Mouse (Mus musculus): Measurements from ENCODE around the gene Hspa5.
"Not testable (repeated sequence)": the region's sequence is repeated elsewhere in the genome, so short reads cannot be mapped to it uniquely, and the experiment has no call there.

The Hspa5 gene

DNA sequence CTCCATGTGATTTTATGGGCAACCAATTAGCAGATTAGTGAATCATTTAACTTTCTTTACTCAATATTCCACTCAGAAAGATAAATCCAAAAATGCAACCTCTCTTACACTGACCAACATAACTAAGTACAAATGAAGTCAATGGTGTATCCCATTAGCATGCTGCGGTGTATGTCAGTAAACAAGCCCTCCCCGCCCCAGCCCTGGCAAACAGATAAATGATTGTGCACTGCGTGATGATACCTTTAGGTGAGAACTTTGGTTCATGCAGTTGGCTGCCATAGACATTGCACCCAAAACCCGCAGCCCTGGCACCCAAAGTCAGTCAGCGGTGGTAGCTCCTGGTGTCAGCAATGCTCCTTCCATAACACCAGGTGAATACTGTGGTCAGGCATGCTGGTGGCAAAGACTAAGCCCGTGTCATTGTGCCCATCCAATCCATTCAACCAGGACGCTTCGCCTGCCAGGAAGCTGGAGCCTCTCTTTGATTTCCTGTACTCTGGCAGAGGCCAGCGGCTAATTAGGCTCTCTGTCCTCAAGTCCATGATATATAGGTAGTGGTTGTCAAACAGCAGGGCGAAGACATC is 33.7 kb downstream of the Hspa5 start:
- in situ Hi-C loops (cut with MboI, MseI), result no loop called here

DNA sequence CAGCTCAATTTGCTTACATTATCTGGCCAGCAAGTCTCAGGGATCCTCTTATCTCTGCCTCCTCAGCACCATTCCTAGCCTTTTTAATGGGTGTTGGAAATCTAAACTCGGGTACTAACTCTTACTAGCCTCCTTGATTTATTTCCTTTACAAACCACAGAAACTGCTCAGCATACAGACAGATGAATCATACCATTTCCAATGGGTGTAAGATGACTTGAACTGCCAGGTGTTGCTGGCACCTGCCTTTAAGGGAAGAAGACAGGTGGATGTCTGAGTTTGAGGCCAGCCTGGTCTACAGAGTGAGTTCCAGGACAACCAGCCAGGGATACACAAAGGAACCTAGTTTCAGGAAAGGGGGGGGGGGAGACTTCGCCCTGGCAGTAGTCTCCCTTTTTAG is 36.3 kb downstream of the Hspa5 start:
- in situ Hi-C loops (cut with MboI, MseI), result no loop called here

DNA sequence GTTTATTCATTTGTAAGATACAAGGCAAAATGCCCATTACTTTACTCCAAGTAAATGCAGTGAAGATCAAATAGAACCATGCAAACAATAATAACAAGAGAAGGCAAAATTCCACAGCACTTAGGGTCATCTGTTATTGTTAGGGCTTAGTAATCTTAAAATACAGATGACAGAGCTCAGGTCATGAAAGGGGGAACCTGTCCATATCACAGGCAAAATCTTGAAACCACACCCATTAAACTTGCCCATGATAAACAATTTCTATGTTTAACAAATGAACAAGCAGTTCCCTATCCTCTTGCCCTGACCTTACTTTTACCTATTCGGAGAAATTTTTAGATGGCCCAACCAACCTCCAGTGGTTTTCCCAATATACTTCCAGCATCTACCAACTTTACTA is 37.8 kb downstream of the Hspa5 start:
- in situ Hi-C loops (cut with MboI, MseI), result no loop called here

DNA sequence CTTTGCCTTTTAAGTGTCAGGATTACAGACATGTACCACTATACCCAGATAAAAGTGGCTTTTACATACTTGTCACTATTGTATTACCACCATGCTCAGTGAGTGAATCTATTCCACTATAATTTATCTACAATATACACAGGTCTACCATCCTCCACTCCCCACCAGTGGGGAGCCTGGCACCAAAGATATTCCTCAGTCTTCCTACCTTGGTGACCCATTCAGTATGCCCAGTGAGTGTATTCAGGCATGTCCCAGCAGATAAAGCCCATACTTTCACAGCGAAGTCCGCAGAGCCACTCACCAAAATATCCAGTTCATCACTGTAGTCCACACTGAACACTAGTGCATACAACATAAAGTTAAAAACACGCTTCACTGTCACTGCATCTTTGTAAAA is 39.0 kb downstream of the Hspa5 start:
- in situ Hi-C loops (cut with MboI, MseI), result no loop called here

DNA sequence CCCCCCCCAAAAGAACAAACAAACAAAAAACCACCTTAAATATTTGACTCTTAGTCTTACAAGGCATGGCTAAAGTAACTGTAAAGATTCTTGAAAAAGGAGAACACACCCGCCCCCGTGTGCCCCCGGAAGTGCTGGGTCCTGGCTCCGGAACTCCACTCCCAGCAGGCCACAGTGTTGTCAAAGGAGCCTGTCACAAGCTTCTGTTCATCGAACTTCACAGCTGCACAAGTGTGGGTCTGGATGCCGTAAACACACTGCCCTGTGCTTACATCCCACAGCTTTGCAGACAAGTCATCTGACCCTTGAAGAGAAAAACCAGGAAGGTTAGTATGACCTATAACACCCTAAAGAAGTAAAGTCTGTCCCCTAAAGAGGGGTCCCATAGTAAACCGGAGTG is 40.9 kb downstream of the Hspa5 start:
- in situ Hi-C loops (cut with MboI, MseI), result no loop called here

DNA sequence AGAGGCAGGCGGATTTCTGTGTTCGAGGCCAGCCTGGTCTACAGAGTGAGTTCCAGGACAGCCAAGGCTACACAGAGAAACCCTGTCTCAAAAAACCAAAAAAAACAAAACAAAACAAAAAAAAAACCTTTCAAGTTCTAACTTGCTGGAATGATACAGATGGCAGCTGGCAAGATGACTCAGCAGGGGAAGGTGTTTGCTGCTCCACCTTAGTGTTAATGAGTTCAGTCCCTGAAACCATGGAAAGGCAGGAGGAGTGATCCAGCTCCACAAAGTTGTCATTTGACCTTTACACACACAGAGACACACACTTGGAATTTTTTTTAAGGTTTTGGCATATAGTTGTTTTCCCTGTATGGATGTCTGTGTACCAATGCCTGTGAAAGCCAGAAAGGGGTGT is 44.1 kb downstream of the Hspa5 start:
- in situ Hi-C loops (cut with MboI, MseI), result not testable (repeated sequence)

DNA sequence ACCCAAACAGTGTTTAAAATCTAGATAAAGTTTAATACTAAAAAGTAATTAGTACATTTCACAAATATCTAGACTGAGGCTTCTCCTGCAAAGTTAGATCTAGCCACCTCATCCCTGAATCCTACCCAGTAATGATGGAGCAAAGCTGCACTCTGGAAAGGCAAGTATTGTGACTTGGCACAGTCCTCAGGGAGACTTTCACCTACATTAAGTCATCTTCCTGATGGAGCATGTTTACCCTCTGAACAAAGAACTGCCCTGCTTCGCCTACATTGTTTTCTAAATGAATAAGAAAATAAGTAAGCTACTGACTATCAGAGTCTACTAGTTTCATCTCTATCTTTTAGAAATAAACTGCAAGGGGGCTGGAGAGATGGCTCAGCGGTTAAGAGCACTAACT is 46.7 kb downstream of the Hspa5 start:
- in situ Hi-C loops (cut with MboI, MseI), result no loop called here

DNA sequence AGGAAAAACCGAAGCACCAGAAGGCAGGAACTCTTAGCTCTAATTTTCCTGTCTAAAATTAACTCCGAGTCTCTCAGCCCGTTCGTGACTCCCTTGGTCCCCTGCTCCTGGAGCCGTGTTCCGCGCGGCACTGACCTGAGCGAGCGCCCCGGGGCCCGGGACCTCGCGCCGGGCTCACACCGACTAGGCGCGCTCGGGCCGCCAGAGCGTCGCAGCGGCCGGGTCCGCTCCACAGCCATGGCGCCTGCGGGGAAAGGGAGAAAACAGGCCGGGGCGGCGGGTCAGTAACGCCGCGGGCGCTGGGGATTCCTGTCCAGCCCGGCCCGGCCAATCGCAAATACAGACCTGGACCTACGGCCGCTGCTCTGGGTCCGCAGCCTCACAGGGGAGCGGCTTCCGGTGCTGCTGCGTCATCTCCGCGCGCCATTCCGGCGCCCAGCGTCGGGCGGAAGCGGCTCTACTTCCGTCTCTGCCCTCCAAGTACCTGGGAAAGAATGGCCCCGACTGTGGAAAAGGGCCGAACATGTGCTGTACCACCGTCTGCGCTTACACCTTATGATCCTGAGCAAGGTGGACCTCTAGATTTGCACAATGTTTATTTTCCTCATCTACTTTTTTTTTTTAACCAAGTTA is 54.2 kb downstream of the Hspa5 start, which contains the start of gene Fbxw2:
Fbxw2 (minus strand) TSS at position 485 of the 633 bp plus-strand sequence.
- in situ Hi-C loops (cut with MboI, MseI), result loop anchor here (5.0 kb wide), 1 partner anchor 46 kb away; the partner anchor contains the start of genes Cutal and Psmd5

DNA sequence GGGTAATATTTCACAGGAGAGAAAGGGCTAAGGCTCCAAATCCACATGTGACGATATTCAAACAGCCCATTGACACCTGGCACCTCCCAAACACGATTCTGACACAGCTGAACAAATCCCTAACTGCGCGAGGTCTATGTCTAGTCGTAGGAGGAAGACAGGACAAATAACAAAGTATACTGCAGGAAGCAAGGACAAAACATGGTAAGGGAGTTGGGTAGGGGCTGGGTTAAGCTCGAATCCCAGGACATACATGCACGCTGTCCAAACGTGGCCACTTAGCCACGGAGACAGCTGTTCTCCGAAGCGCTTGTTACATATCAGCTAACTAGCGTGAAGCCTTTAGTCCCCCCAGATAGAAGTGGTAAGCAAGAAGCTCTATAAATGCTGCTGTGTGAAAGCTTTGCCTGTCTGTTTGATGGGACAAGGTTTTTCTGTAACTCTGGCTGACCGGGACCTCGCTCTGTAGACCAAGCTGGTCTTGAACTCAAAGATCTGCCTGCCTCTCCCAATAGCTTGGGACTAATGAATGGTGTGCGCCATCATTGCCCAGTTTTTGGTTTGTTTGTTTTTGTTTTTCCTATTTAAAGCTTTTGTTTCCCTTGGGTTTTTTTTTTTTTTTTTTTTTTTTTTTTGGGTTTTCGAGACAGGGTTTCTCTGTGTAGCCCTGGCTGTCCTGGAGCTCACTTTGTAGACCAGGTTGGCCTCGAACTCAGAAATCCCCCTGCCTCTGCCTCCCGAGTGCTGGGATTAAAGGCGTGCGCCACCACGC is 54.9 kb downstream of the Hspa5 start:
- in situ Hi-C loops (cut with MboI, MseI), result loop anchor here (5.0 kb wide), 1 partner anchor 46 kb away; the partner anchor contains the start of genes Cutal and Psmd5

Data from T-helper 1 cell (primary cell).